In genomic region chr9:21002270-21002626, GRCm38 (mm10) we compare ENCODE assay signal across 1 mouse cellular context.
TF ChIP-seq lines count a peak whose summit lies in the region.

No protein-coding gene starts in this region.

TF ChIP-seq in CH12.LX, 34 proteins besides CTCF, POLR2A, EP300 and RAD21 (continued from another document):
- TF ChIP-seq JUND (conservative IDR thresholded peaks at IDR 0.05; ENCODE audit: low read depth, low read length) (no peak), SIN3A (IDR thresholded peaks at IDR 0.05; ENCODE audit: low read length) (no peak), NRF1 (IDR thresholded peaks at IDR 0.05; ENCODE audit: low read depth, low read length) (no peak), USF2 (conservative IDR thresholded peaks at IDR 0.05; ENCODE audit: low read depth, low read length) (no peak), IRF4 (IDR thresholded peaks at IDR 0.05; ENCODE audit: low read depth, low read length) (no peak), BHLHE40 (IDR thresholded peaks at IDR 0.05; ENCODE audit: low read depth, low read length) (no peak)
